Mouse (Mus musculus) heart, postnatal 4 days (tissue): ENCODE measurements around the gene Intu. TPM values are rescaled to one million over a fixed set of nuclear protein-coding genes. Genes with fewer than 3 reads are reported as not detected.

Experiments used
- microRNA-seq, 2 experiments: library from miRNA; unstranded; fragments of <30 nt; microRNA quantifications; one replicate each; pipeline ENCODE4 v1.2.0; 2021 to 2022
- total RNA-seq, 2 experiments: library from RNA; stranded (reverse); gene quantifications; 2 replicates each; pipeline ENCODE4 v1.2.3; 2021

Intu gene
- total RNA-seq, 2 experiments from 2014 or later = 7.0 to 7.6 TPM

Small RNA genes lying within 50 kb of the gene (microRNA-seq; reads per million reads assigned to microRNA genes)
- gene Gm23810 = 0 reads per million in 2 experiments

Other genes with a start within 250 kb of the Intu start
- 1 to 10 TPM in 1 of 2 experiments, under 1 TPM in 1; 0.90 to 1.0 TPM for gene Slc25a31, start 177.6 kb downstream of the Intu start, total RNA-seq
- 10 to 100 TPM; 40.5 to 44.6 TPM for gene Hspa4l, start 213.2 kb downstream of the Intu start, total RNA-seq